Mouse (Mus musculus) heart, adult 2 months (tissue): ENCODE measurements around the gene Tjp1. TPM values are rescaled to one million over a fixed set of nuclear protein-coding genes. Genes with fewer than 3 reads are reported as not detected.

ENCODE experiments used
- DNase-seq, 2 experiments: peaks; one replicate each; pipeline ENCODE4 v3.0.0; 2021
- H3K27ac ChIP-seq: fragments of 200-600 bp; 2 replicates; pipeline ENCODE4 v1.8.1; 2022
- H3K27me3 ChIP-seq: fragments of 200-500 bp; 2 replicates; pipeline ENCODE4 v1.6.1; 2012; ENCODE audit warnings: mild to moderate bottlenecking, low read length, inconsistent platforms, mixed read lengths; ENCODE audit not compliant: control insufficient read depth, insufficient read depth
- H3K36me3 ChIP-seq: fragments of 200-500 bp; 2 replicates; pipeline ENCODE4 v1.6.1; 2012; ENCODE audit warnings: low read length, inconsistent platforms; ENCODE audit not compliant: control insufficient read depth, insufficient read depth
- H3K4me1 ChIP-seq: fragments of 200-500 bp; 2 replicates; pipeline ENCODE4 v1.6.1; 2011; ENCODE audit warnings: low read length; ENCODE audit not compliant: control insufficient read depth, insufficient read depth
- H3K4me3 ChIP-seq: fragments of 200-600 bp; 2 replicates; pipeline ENCODE4 v1.8.1; 2022
- H3K79me2 ChIP-seq: fragments of 200-500 bp; replicated peaks from 2 replicates; pipeline ENCODE4 v1.6.1; 2012; ENCODE audit warnings: mild to moderate bottlenecking, inconsistent platforms, low read length, moderate library complexity, mixed read lengths; ENCODE audit not compliant: control insufficient read depth, insufficient read depth
- H3K9ac ChIP-seq: fragments of 200-500 bp; 2 replicates; pipeline ENCODE4 v1.6.1; 2012; ENCODE audit warnings: low read depth, mild to moderate bottlenecking, control low read depth, inconsistent platforms, low read length, mixed read lengths
- CTCF ChIP-seq: fragments of 200-600 bp; IDR thresholded peaks from 2 replicates; pipeline ENCODE4 v1.8.1; 2022; ENCODE audit warnings: antibody characterized with exemption, mild to moderate bottlenecking, moderate library complexity
- EP300 ChIP-seq: fragments of 200-500 bp; IDR thresholded peaks from 2 replicates; pipeline ENCODE4 v1.6.1; 2011; ENCODE audit warnings: low read depth, low read length, control low read depth; ENCODE audit not compliant: insufficient read depth
- POLR2A ChIP-seq: fragments of 200-500 bp; IDR thresholded peaks from 2 replicates; pipeline ENCODE4 v1.6.1; 2011; ENCODE audit warnings: mild to moderate bottlenecking, low read depth, low read length, control low read depth; ENCODE audit not compliant: insufficient read depth
- WGBS: fragments of 180-500 bp; shearing (Covaris S2); methylation state at CpG from one replicate; pipeline ENCODE4 v1.1.7; 2018; 5-methylcytosine and 5-hydroxymethylcytosine counted together
- intact Hi-C: fragments of 180-260 bp; cut with DNase I; formaldehyde crosslinking; loops from one replicate; pipeline ENCODE4 v1.15.1; 2025
- polyA plus RNA-seq: library from polyadenylated mRNA; depleted of rRNA; stranded (reverse); fragments of >200 nt; gene quantifications from 2 replicates; pipeline ENCODE4 v1.2.3, GENCODE M21; 2012
- total RNA-seq, 2 experiments: library from RNA; stranded (reverse); gene quantifications; 2 replicates each; pipeline ENCODE4 v1.2.3; 2021

Gene Tjp1
- total and polyA plus RNA-seq, 3 experiments: 21.7 to 99.7 (median 87.9) TPM

GRCm38 (mm10) chr7:65357538-65357937, 170.0 kb downstream of the Tjp1 start:
- TF ChIP-seq EP300: no peak
- no peak for TF ChIP-seq POLR2A
- no peak for TF ChIP-seq CTCF
- H3K4me1 ChIP-seq: peaks cover 28% of the 10 kb centered on the region

GRCm38 (mm10) chr7:65356204-65356603, 171.4 kb downstream of the Tjp1 start:
- Histone ChIP-seq H3K27ac (peak overlapping the region; percentile 8; the same call in 1 of the 2 replicates), H3K4me1 (peaks cover 25% of the 10 kb centered on the region), H3K79me2 (no peaks in the 10 kb centered on the region; the same call in 1 of the 2 replicates), H3K4me3 (no peak overlapping the region), H3K27me3 (no peaks in the 10 kb centered on the region), H3K9ac (no peak overlapping the region), H3K36me3 (peaks cover 56% of the 10 kb centered on the region)
- intact Hi-C loops: no loop called here
- DNase-seq: no peak
- 26% methylated on average over 1 of the region's 1 CpGs for WGBS
- TF ChIP-seq POLR2A (no peak), CTCF (no peak), EP300 (no peak)

More at GRCm38 (mm10) chr7:65357538-65357937, 170.0 kb downstream of the Tjp1 start:
- no peaks in the 10 kb centered on the region for H3K27me3 ChIP-seq
- H3K27ac ChIP-seq: peak overlapping the region; percentile 6
- H3K79me2 ChIP-seq: peaks cover under 1% of the 10 kb centered on the region; the same call in 1 of the 2 replicates
- DNase-seq: peak in 1 of 2 experiments; percentile 48
- intact Hi-C loops: no loop called here
- WGBS: 4% methylated on average over 1 of the region's 1 CpGs
- H3K9ac ChIP-seq: no peak overlapping the region
- peaks cover 53% of the 10 kb centered on the region for H3K36me3 ChIP-seq
- H3K4me3 ChIP-seq: no peak overlapping the region

GRCm38 (mm10) chr7:65354908-65355307, 172.7 kb downstream of the Tjp1 start:
- intact Hi-C loops: no loop called here
- Histone ChIP-seq H3K79me2 (peaks cover 1% of the 10 kb centered on the region; the same call in 1 of the 2 replicates), H3K27ac (peak overlapping the region; percentile 4), H3K4me1 (peaks cover 27% of the 10 kb centered on the region), H3K36me3 (peaks cover 53% of the 10 kb centered on the region), H3K9ac (no peak overlapping the region), H3K4me3 (no peak overlapping the region), H3K27me3 (no peaks in the 10 kb centered on the region)
- TF ChIP-seq EP300 (no peak), POLR2A (no peak), CTCF (no peak)
- DNase-seq: no peak
- WGBS: 25% methylated on average over 2 of the region's 2 CpGs

- intact Hi-C loops: no loop called here
- peaks cover 33% of the 10 kb centered on the region for H3K36me3 ChIP-seq
- TF ChIP-seq EP300: 0 out of 2 replicates have a peak, but pooled peaks have one; percentile 8
- no peak for TF ChIP-seq POLR2A
- TF ChIP-seq CTCF: no peak
- no peak for DNase-seq
- no peaks in the 10 kb centered on the region for H3K27me3 ChIP-seq
- no peak overlapping the region for H3K9ac ChIP-seq
- H3K4me3 ChIP-seq: no peak overlapping the region
- H3K79me2 ChIP-seq: peaks cover 8% of the 10 kb centered on the region
- WGBS: 54% methylated on average over 4 of the region's 4 CpGs
- H3K4me1 ChIP-seq: peaks cover 14% of the 10 kb centered on the region
- H3K27ac ChIP-seq: no peak overlapping the region
Observed at GRCm38 (mm10) chr7:65350348-65351079, 177.1 kb downstream of the Tjp1 start.

GRCm38 (mm10) chr7:65348540-65348939, 179.0 kb downstream of the Tjp1 start:
- Histone ChIP-seq H3K4me3 (no peak overlapping the region), H3K9ac (no peak overlapping the region), H3K4me1 (peaks cover 11% of the 10 kb centered on the region), H3K27ac (no peak overlapping the region), H3K36me3 (peaks cover 21% of the 10 kb centered on the region), H3K79me2 (peaks cover 10% of the 10 kb centered on the region), H3K27me3 (no peaks in the 10 kb centered on the region)
- TF ChIP-seq POLR2A (no peak), EP300 (no peak), CTCF (no peak)
- no peak for DNase-seq
- intact Hi-C loops: no loop called here

- no peak for DNase-seq
- peaks cover 7% of the 10 kb centered on the region for H3K4me1 ChIP-seq
- TF ChIP-seq CTCF: no peak
- no peak for TF ChIP-seq POLR2A
- no peak for TF ChIP-seq EP300
- H3K79me2 ChIP-seq: peaks cover 10% of the 10 kb centered on the region
- H3K27me3 ChIP-seq: no peaks in the 10 kb centered on the region
- H3K27ac ChIP-seq: no peak overlapping the region
- no peak overlapping the region for H3K9ac ChIP-seq
- intact Hi-C loops: no loop called here
- 38% methylated on average over 3 of the region's 3 CpGs for WGBS
- H3K4me3 ChIP-seq: no peak overlapping the region
- peaks cover 22% of the 10 kb centered on the region for H3K36me3 ChIP-seq
Observed at GRCm38 (mm10) chr7:65345314-65345713, 182.3 kb downstream of the Tjp1 start.
